Mouse (Mus musculus) cerebellum, adult 11-12 months (tissue): Measurements from ENCODE around the gene Fat3.

ENCODE experiments used
- DNase-seq: peaks from one replicate; pipeline ENCODE4 v3.0.0; 2022

Fat3 gene

DNA sequence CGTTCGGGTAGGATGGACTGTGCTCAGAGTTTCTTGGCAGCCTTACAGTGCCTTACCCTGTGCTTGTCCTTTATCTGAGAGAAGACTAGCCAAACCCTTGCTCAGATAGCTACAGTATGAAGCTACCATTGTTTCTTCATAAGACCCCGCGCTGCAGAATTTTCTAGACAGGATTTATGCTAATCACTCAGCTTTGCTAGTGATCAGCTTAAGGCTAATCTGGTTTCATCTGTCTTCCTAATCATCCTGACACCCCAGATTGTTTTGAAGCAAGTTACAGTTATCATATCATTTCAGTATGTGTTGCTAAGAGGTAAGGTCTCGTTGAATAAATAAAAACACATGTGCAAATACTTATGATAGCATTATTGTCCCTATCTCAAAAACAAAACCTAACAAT is 493.6 kb downstream of the Fat3 start:
- DNase-seq = no peak

DNA sequence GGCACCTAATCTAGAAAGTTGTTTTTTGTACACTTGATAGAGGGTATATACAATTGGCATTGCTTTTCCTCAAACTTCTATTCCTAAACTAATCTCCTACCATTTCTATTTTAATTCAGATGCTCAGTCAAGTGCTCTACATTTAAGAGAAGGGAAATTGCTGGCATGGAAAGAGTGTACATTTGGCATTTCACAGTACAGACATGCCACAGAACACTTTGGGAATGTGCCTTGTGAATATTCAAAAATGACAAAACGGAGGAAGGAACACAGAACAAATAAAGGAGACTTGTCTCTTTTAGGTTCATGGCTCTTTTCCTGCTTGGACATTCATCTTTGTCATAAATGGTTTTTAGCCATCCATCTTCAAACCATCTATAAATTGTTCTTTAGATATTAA is 498.1 kb downstream of the Fat3 start:
- no peak for DNase-seq

DNA sequence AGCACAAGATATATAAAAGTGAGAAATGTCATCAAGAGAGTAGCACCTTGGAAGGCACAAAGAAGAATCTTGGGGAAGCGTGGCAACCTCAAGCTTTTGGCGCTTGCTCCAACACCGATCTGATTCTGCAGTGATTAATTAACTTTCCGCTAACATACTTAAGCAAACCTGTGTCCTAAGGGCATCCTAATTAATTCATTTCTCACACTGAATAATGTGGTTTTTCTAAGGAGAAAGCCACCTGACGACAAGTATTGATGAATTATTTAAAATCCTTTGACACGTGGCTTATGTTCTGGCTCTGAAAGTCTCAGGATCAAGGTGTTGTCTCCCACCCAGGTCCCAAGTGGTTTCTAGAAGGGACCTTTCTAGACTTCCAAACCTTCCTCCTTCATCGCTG is 506.3 kb downstream of the Fat3 start:
- no peak for DNase-seq

DNA sequence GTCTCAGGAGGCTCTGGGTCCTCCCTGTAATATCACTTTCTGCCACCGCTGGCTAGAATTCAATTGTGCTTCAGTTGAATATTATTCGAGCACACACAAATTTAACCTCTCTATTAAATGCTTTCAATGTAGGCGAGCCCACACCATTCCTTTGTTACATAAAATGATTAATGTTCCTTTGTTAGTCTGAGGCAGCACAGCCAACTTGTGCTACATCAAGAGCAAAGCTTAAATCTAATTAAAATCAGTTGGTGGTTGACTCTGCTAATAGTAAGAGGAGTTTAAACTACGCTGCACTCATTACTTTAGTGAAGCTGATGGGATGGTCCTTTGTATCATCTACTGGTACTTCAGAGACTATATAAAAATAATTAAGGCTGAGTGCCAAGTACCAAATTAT is 506.9 kb downstream of the Fat3 start:
- DNase-seq = no peak

DNA sequence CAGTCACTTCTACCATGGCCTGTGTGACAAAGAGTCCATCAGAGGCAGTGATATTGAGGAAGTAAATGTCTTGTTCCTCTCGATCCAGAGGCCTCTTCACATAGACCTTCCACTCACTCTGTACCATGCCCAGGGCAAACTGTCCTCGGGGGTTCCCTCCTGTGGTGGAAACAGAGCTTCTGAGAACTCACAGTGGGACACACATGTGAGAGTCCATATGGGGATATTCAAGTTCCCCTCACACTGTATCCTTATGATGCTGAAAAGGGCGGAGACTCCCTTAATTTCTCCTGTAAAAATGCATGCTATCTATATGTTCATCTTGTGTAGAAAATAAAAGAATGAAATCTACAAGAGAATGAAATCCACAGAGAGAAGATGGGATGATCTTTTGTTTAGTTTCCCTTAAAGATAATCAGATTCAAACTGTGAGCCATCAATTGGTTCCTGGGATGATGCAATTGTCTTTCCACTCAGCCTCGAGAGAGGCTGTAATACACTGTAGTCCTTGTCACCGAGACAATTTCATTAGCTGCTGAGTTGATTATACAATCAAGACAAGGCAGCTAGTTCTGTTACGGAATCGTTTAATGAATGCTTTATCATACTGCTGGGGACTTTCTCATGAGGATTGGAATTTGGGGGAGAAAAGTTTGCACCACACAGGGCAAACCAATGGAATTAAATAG is 508.8 kb downstream of the Fat3 start:
- DNase-seq = no peak

DNA sequence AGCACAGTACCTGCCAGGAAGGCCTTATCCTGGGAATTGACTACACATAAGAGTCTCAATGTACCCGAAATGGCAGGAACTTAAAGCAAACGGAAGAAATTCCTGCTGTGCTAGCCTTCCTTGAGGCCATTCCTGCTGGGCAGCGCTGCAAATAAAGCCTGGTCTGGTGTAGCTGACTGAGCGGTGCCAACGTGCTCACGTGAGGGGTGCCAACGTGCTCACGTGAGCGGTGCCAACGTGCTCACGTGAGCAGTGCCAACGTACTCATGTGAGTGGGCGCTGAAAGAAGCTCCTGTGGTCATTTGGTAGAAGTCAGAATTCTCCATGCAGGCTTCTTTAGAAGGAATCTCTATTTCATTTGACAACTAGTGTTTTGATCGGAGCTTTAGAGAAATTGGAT is 522.8 kb downstream of the Fat3 start:
- no peak for DNase-seq

DNA sequence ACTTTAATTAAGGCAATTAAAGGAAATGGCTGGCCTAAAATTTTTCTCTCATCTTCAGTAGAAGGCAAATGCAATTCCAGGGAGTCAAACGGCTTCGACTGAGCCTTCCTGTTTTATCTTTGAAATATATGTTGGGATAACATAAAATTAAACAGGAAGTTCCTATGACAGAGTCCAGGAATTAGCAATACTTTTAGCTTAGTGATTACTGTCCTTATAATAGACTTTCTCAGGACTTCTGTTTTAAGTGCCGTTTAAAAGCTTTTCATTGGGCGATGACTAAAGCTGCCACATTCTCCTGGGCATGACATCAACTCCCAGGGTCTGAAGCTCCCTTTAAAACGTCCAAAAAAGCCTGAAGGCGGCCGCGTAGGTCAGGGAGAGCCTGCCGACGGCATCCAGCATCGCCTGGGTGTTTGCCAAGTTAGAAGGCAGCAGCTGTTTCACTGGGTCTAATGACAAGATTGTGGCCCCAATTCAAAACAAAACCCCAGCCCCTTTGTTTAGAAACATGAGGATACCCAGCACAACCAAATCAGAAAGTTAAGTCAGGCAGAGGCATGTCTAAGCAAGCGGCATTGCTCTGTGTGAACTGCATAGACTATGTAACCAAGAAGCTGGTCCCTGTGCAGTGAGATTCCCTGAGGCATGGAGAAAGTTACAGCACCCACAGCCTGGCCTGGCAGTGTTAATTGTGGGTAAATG is 524.0 kb downstream of the Fat3 start:
- DNase-seq = no peak

DNA sequence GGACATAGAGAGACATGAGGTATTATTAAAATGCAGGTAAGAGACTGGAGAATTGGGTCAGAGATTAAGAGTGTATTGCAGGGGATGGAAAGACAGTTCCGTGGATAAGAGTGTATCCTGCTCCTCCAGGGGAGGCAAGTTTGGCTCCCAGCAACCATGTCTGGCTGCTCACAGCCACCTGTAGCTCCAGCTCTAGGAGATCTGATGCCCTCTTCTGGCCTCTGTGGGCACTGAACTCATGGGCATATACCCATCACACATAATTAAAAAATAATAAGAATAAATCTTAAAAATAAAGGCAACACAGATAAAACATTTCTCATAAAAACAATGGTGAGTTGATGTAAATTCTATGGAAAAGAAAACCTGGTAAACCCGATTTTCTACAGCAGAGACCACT is 525.1 kb downstream of the Fat3 start:
- DNase-seq = no peak

DNA sequence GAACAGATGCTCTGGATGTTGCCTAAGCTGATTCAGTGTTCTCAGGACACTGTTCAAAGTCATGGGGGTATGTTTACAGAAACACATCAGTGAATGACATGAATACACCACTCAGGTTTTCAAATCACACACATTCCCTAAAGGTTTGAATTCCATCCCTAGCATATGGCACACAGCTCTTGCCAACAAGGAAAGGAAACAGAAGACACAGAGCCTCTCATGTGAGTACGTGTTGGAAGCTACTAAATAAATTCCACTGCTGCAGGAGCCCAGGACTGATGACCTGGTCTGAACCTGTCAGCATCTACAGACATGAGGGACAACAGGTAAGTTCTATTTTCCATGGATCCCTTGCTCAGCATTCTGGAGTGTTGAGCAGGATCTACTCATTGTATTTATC is 528.9 kb downstream of the Fat3 start:
- no peak for DNase-seq

DNA sequence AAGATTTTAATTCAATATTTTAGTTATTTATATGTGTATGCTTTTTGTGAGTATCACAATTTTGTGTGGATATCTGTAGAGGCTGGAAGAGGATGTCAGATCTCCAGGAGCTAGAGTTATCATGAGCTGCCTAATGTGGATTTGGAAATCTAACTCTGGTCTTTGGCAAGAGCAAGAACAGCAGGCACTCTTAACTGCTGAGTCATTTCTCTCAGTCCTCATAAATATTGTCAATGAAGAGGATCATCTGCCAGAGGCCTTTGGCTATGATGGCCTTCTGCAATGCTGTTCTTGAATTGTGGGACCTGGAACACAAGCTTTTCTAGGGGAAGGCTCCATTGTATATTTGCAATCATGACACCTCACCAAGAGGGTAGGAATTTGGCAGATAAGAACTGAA is 529.7 kb downstream of the Fat3 start:
- no peak for DNase-seq

DNA sequence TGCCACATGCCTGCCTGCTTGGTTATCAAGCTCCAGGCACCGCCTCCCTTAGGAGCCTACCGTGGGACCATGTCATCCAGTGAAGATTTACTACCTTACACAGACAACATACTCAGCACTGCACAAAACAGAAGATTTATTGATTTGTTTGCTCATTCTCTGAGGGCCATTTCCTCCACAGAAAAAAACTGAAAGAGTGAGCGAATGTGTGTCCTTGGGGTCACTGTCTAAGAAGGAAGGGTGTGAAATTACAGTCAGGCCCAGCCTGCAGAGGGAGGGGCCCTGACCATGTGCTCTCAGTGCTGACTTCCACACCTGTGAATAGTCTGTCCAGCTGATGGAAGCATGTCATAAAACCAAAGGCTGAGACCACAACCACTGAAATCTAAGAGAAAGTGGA is 536.9 kb downstream of the Fat3 start:
- no peak for DNase-seq

DNA sequence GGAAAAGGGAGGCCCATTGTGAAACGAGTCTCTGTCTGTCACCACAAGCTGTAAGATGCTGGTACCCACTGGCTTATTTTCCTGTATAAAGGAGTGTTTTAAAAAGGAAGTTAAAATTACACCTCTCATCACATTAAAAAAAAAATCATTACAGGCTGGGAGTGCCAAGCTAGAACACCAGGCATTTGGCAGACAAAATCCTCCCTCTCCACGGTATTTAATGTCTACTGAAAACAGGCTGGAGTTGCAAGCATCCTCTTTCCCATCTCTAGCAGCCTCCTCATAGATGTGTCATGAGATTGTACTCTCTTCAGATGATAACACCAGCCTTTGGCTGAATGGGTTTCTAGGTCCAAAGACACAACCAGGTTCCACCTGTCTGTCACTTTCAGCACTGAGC is 538.2 kb downstream of the Fat3 start:
- DNase-seq = no peak

DNA sequence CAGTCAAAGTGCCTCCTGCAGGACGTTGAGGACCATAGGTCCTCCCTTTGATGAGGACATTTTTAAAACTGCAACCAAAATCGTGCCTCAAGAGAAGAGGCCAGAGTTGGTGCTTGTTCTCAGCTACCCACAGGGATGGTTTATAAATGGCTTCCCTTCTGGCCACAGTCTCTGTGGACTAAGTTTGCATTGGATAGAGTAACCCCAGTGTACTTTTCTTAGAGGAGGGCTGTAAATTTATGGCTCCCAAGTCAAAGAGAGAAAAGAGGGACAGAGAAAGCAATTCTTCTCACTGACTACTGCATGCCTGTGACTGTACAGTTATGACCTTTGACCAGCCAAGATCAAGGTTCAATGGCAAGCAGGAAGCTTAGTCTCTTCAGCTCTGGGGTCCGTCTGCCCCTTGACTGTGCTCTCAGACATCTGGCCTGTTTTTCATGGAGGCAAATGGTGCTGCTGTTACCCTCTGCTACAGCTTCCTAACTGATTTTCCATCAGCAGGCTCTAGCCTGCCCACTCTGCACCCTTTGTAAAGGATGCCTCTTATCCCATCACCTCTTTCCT is 542.8 kb downstream of the Fat3 start:
- DNase-seq = no peak

DNA sequence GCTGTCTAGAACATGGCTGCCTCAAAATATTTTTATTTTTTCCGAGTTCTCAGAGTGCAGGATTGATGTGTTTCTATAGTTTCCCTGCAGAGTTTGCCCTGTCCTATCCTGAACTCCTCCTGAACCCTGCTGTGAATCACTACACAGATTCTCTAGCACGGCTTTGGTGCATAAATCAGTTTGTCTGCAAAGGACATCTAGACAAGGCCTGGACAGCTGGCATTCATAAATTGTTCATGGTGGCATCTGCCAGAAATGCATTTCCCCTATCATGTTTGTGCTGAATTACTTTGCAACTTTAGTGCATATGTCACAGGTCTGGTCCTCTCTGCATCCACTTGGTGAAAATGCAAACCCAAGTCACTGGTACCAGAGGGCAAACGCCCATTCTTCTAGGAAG is 543.3 kb downstream of the Fat3 start:
- DNase-seq = no peak

DNA sequence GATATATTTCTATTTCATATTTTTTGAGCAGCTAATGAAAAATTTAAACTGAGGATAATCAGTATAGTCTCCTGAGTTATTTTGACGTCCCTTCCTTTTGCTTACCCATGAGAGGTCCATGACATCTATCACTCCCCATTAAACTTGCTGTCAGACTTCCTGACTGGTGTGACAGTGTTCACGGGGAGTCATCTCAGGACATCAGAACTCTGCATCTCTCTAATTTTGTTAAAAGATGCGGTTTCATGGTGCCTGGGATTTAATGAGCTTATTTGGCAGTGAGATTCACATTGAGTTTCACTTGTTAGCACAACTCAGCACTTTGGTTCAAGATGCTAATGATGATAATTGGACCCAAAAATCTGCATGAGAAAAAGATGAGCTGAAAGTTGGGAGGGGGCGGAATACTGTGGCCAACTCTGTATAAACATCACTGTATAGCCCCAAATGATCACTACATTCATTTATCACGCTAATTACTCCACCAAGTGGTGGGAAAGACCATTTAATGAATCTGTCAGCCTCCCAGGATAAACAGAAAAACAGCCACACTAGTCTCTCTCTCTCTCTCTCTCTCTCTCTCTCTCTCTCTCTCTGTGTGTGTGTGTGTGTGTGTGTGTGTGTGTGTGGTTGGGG is 545.8 kb downstream of the Fat3 start:
- DNase-seq = no peak

DNA sequence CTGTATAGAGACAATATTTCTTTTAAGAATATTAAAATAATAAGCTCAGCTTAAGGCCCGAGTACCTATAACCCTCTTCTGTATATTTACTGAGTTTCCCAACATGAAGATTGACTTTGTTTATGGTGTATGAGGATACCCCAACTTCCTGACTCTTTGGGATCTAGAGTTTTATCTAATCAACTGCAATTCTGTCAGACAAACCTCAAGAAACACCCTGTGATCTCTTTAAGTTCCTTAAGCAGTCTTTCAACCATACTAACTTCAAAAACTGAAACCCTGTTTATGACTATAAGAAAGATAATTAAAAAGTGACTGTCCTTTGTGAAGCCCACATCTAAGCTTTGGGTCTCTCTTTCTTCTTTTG is 546.8 kb downstream of the Fat3 start:
- DNase-seq = no peak

DNA sequence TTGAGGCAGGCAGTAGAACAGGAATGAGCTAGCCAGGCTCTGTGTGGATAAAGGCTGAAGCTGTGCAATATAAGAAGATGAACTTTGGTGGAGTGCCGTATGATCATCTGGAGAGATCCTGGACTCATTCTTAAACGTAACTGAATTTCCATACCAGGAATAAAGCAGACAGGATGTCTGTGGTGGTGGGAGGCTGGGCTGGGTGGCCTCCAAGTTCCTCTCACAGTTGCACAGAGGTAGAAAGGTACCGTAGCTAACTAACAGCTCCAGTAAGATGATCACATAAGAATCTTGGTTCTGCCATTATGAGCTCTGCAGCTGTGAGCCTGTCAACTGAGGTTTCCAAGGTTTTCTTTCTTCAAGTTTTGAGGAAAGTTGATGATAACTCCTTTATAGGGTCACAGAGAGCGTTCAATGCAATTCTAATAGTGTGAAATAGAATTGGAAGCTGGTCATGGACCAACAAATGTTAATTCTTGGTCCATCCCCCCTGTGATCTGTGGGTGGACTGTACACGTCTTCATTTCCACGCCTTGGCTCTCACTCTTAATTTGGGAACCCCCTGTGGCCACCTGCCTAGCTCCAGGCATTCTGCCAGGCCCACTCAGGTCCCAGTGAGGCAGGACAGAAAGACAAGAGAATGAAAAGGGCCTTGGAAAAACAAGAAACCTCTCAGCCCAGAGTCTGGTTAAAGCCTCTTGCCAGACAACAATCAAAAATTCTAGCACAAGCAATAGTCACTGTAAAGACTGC is 547.3 kb downstream of the Fat3 start:
- DNase-seq = no peak

DNA sequence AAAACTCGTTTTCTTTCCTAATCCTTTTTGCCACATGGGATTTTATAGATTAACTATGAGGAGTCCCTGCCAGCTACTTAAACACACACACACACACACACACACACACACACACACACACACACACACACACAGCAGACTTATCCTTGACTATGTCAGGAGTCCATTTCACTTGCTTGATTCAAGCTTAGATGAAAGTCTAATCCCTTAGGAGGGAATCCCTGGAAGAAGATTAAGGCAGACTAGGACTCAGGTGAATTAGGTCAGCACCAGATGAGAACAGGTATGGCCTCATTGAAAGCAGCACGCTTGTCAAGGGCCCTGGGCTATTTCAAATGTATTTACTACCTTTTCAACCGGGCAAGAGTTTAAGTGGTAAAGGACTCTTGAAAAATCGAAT is 553.0 kb downstream of the Fat3 start:
- DNase-seq = no peak

DNA sequence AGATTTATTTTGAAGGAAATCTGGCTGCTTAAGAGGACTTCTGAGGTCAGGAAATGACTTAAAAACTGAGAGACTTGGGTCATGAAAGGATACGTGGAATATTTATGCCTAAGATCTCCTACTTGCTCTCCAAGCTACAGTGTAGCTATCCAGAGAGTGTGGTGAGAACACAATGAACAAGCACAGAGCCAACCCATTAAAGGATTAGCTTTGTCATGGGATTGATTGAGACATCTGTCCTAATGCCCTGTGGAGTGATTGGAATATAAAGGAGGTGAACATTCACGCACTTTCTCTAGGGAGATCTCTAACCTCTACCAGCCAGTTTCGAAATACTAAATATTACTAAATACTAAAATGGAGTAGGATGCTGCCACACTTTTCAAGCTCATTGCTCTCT is 556.9 kb downstream of the Fat3 start:
- DNase-seq = no peak

DNA sequence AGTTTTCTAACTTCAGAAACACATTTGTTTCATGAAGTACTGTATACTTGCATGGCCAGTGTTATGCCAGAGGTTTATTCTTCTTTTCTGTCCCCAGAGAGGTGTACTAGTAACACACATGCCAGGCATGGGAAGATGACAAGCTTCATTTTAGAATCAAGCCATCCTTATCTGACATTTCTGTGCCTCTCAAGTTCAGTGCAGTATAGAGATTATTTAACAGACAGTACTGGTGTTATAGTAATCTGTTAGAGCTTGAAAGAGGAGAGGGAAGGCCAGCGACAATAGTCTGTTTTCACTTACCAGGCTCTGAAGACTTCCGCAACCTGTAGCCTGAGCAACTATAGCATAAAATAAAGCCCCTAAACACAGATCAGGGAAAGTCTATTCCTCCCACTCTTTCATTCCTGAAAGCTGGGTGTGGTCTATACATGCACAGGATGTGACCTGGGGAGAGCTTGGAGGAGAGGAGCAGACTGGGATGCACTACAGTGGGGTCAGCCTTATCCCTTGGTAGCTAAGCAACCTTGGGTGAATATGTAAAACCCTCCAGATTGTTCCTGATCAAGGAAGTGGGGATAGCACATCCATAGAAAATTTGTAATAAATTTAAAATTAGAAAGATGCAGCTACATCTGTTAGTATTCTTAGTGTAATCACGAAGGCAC is 557.5 kb downstream of the Fat3 start:
- no peak for DNase-seq

DNA sequence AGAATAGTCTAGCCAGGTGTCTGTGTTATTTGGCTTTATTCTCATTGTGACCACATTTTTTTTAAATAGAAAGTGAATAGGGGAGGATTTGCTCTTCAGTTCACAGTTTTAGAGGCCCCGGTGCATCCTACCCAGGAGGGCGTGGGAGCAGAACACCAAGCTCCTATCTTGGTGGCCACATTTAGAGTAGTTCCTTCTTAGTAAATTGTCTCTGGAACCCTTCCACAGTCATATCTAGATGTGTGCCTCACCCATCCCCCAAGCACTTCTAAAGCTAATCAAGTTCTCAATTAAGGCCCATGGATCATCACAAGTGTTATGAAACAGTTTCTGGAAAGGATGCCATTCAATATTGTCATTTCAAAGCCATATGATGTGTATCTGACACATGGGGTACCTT is 559.3 kb downstream of the Fat3 start:
- DNase-seq = no peak

DNA sequence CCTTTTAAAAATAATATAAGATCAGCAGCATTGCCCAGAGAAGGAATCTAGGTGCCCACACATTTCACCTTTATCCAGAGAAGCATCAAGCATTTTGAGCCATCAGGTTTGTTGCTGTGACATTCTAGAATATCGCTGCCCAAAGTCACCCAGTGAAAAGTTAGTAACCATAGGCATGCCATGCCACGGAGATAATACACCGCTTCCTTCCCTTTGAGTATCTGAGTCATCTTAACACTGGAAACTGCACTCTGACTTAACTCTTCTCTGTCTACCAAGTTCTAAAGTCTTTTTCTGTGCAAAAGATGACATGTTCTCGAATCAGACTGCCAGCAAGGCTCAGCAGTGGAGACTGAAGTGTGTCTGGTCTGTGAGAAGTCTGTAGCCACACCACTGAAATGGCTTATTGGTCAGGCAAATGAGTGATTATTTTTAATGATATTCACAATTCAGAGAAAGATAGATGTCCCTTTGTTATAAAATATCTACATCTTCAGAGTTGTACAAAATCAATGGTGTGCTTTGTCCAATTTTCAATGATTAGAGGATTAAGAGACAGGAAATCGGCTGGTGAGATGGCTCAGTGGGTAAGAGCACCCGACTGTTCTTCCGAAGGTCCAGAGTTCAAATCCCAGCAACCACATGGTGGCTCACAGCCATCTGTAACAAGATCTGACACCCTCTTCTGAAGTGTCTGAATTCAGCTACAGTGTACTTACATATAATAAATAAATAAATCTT is 560.0 kb downstream of the Fat3 start:
- DNase-seq = no peak
